Comparison of ENCODE assay signal across 8 mouse cellular contexts in the genomic region with DNA sequence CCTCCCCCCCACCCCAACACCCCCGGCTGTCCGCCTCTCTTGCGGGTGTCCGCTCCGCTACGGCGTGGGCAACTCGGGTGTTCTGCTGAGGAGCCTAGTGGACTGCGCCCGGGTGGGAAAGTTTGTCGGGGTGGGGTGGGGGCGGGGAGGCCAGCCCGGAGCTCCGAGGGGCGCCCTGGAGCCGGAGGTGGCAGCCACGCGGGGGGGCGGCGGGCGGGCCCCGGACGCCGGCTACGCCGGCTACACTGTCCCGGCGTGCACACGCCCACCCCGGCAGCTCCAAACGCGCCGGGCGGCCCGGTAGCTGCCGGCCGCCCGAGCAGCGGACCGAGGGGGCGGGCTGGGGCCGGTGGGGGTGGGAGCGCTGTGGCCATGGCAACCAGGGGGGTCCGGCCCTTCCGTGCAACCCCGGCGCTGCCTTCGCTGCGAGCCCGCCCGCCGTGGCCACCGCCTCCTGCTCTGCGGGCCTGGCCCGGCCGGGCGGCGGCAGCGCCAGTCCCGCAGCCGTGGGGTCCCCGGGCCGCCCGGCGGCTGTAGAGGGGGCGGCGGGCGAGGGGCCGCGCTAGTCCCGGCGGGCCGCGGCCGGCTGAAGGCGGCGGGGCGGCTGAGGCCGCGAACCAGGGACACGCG. TPM values are rescaled to one million over a fixed set of nuclear protein-coding genes. Genes with fewer than 3 reads are reported as not detected.
DNase-seq lines count a peak whose midpoint lies in the region; ATAC-seq and TF ChIP-seq lines count a peak whose summit lies in the region.

No protein-coding gene starts in this region.

- TF ChIP-seq EP300 in lung, postnatal 0 days (IDR thresholded peaks at IDR 0.05) = no peak

- H3K4me2 ChIP-seq in forebrain, embryonic 14.5 days (ENCODE audit: low read length) = peak overlapping the region; percentile 82
- peak overlapping the region; percentile 96 for H3K4me2 ChIP-seq in lung, postnatal 0 days (replicated peaks; ENCODE audit: low read depth, low read length)

- no peak for TF ChIP-seq CTCF in lung, postnatal 0 days (IDR thresholded peaks at IDR 0.05)

- H3K36me3 ChIP-seq in forebrain, embryonic 14.5 days (ENCODE audit: control insufficient read depth, insufficient read depth, low read length) = peaks cover 12% of the 10 kb centered on the region
- 0 out of 2 replicates have a peak, but pooled peaks cover 7% of the 10 kb centered on the region for H3K36me3 ChIP-seq in lung, postnatal 0 days (ENCODE audit: insufficient read depth, low read length)

- 0% methylated on average over 22 of the region's 82 CpGs for WGBS in forebrain, embryonic 14.5 days
- 8% methylated on average over 32 of the region's 82 CpGs for WGBS in lung, postnatal 0 days

- no peaks in the 10 kb centered on the region for H3K27me3 ChIP-seq in forebrain, embryonic 14.5 days (replicated peaks; ENCODE audit: control insufficient read depth, insufficient read depth, low read length)
- H3K27me3 ChIP-seq in lung, postnatal 0 days (replicated peaks; ENCODE audit: insufficient read depth, low read length) = no peaks in the 10 kb centered on the region

- H3K4me3 ChIP-seq in forebrain, embryonic 14.5 days (ENCODE audit: low read depth, low read length) = peak overlapping the region; percentile 96
- H3K4me3 ChIP-seq in lung, postnatal 0 days (ENCODE audit: low read depth, low read length) = peak overlapping the region; percentile 92

- H3K4me1 ChIP-seq in forebrain, embryonic 14.5 days (ENCODE audit: control insufficient read depth, insufficient read depth, low read length) = 0 out of 2 replicates have a peak, but pooled peaks cover 6% of the 10 kb centered on the region
- no peaks in the 10 kb centered on the region for H3K4me1 ChIP-seq in lung, postnatal 0 days (ENCODE audit: insufficient read depth, low read depth, low read length)

- H3K9me3 ChIP-seq in forebrain, embryonic 14.5 days (replicated peaks; ENCODE audit: control insufficient read depth, low read length) = no peaks in the 10 kb centered on the region
- no peaks in the 10 kb centered on the region for H3K9me3 ChIP-seq in lung, postnatal 0 days (ENCODE audit: low read length)

- peak overlapping the region; percentile 92 for H3K27ac ChIP-seq in forebrain, embryonic 14.5 days (ENCODE audit: low read depth, low read length)
- H3K27ac ChIP-seq in lung, postnatal 0 days (ENCODE audit: low read length) = peak overlapping the region; percentile 89

- ATAC-seq in forebrain, embryonic 14.5 days = peak; percentile 47
- peak; percentile 27 for ATAC-seq in lung, postnatal 0 days

- peak overlapping the region; percentile 98 for H3K9ac ChIP-seq in forebrain, embryonic 14.5 days (ENCODE audit: low read length)
- peak overlapping the region; percentile 78 for H3K9ac ChIP-seq in lung, postnatal 0 days (replicated peaks; ENCODE audit: low read depth)

- peak; percentile 45 for DNase-seq in cerebellum, adult 11-12 months
- DNase-seq in cerebellum, adult 9-10 months = no peak
- peak; percentile 11 for DNase-seq in T-cell, adult 2 months (ENCODE audit: low spot score)
- peak; percentile 20 for DNase-seq in forebrain, embryonic 14.5 days (ENCODE audit: low spot score)
- peak; percentile 63 for DNase-seq in induced T-regulatory cell, adult 2 months (ENCODE audit: low read depth)
- peak; percentile 42 for DNase-seq in lung, postnatal 0 days (ENCODE audit: low spot score)
- DNase-seq in spleen, postnatal 36 days (ENCODE audit: low spot score in 2 of 2) = peak; percentile 6 to 13
- DNase-seq in frontal cortex, postnatal 36 days (ENCODE audit: low spot score in 2 of 2) = no peak

RNA-seq across cellular contexts. Expression of gene Usp42, which starts 0.5 kb away (rescaled TPM):
- 21.7 and 29.1 TPM in 2 replicates for polyA plus RNA-seq in forebrain, embryonic 14.5 days (2014; fragmentation: Nextera tagmentation; extraction: Ambion mirVana)
- 7.9 and 8.5 TPM in 2 replicates for polyA plus RNA-seq in lung, postnatal 0 days (2015; fragmentation: Nextera tagmentation; extraction: Ambion mirVana)

Comparison
In these comparisons a context has a peak if more than half of its experiments do, and no peak if none do; other contexts are left out.
1. DNase-seq: peak in cerebellum, adult 11-12 months (single experiment), T-cell, adult 2 months (single experiment), forebrain, embryonic 14.5 days (single experiment), induced T-regulatory cell, adult 2 months (single experiment), lung, postnatal 0 days (single experiment) and spleen, postnatal 36 days (2 of 2); none in cerebellum, adult 9-10 months (single experiment) and frontal cortex, postnatal 36 days (0 of 2).